Mouse (Mus musculus) cerebellum, postnatal 4 days (tissue): ENCODE measurements around the gene Fkbp9.

Experiments used
- DNase-seq, 2 experiments: peaks; one replicate each; pipeline ENCODE4 v3.0.0; 2022; ENCODE audit warnings: low spot score in 2 of 2, mixed read lengths in 1 of 2

Fkbp9 gene

DNA sequence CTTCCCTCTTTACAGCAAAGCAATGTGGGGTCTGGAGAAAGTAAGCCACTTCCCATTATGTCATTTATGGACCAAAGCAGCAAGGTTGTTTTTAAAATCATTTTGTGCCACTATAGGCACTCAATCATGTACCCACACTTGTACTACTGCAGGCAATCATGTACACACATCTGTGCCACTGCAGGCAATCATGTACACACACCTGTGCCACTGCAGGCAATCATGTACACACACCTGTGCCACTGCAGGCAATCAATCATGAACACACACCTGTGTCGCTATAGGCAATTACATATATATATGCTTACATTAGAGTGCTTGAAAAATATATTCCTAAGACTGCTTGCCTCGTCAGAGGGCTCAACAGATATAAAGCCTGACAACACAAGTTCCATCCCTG is 73.1 kb downstream of the Fkbp9 start:
- no peak for DNase-seq

- DNase-seq = no peak
Observed at GRCm38 (mm10) chr6:56905486-56905885, 73.6 kb downstream of the Fkbp9 start.

GRCm38 (mm10) chr6:56906121-56906846 is 74.4 kb downstream of the Fkbp9 start:
- no peak for DNase-seq

DNA sequence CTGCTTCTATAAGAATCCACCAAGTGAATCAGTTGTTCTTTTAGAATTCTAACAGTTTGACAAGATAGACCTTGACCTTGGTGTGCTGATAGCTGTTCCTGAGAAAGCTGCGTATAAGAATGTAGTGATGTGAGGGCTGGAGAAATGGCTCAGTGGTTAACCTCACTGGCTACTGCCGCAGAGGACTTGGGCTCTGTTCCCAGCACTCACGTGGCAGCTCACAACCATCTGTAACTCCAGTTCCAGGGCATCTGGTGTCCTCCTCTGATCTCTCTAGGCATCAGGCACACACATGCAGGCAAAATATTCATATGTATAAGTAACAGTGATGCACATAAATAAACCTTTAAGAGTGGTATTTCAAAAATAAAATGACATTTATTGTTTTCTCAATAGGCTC is 76.1 kb downstream of the Fkbp9 start:
- no peak for DNase-seq

- DNase-seq = no peak
Observed at GRCm38 (mm10) chr6:56908397-56908796, 76.5 kb downstream of the Fkbp9 start.

DNA sequence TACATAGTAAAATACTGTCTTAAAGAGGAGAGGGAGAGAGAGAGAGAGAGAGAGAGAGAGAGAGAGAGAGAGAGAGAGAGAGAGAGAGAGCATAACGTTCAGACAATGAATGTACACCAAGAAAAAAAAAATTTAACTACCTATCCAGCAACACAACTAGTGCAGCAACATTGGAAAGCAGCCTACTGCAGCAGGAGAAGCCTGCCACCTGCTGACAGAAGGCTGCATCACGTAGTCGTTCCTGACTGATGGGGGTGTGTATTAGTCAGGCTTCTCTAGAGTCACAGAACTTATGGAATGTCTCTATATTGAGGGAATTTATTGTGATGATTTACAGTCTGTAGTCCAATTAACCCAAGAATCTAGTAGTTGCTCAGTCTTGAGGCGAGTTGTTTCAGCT is 77.1 kb downstream of the Fkbp9 start:
- DNase-seq = peak in 1 of 2 experiments; percentile 29

DNA sequence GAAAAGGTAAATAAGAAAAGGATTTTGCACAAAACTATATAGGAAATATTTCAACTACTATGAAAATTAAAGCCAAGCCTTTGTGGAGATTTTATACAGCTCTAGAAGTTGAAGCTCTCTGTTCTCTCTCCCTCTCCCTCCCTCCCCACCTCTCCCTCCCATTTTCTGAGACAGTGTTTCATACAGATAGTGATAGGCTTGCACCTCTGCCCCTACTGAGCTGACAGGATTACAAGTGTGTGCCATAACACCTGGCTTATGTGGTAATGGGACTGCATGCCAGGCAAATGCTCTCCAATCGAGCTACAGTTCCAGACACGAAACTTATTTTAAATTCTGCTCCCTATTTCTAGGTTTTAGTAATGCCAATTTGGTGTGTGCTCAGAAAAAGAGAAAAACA is 79.1 kb downstream of the Fkbp9 start:
- DNase-seq = no peak

DNA sequence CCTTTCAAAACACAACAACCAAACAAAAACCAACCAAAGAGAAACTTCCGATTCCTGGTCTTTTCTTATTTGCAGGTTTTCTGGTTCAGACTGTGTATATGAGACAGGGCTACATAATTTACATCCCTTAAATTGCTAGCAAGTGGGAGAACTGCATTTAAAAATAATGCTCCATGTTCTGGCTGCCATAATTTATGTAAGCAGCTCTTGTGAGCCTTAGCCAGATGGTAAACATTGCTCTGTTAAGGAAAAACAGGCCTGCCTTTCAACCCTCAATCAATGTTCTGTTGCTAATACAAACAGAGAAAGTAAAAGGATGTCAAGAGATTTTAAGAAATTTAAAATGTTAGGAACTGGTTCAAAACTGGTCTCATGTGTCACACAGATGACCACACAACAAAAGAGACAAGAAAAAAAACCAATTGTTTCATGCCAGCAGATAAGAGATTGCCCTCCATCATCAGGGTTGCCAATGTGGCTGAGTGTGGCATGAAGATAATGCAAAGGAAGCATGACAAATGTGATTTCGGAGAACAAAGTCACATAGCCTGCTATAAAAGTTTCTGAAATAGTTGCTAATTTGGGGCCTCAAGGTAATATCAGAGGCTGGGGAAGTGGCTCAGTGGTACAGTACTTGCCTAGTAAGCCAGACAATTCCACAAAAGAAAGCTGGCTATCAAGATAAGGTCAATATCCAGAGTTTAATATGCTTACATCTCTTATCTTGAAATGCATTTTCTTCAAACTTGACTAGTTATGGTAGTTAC is 81.4 kb downstream of the Fkbp9 start:
- DNase-seq = no peak

DNA sequence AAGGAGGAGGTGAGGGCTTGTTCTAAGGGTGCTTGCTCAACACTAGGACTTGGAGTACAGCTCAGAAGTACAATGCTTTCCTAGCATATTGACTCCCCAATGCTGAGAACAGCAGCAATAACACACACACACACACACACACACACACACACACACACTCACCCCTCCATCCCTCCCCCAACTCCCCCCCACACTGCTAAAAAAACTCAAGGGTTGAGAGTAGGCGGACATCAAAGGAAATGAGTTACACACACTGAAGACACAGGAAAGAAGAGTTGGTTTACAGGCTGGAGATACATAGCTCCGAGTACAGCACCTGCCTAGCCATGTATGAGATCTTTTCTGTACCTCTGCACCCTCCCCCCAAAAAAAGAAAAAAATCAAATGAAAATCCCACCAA is 84.4 kb downstream of the Fkbp9 start:
- no peak for DNase-seq

GRCm38 (mm10) chr6:56917578-56918368 is 85.9 kb downstream of the Fkbp9 start:
- no peak for DNase-seq

- no peak for DNase-seq
Observed at GRCm38 (mm10) chr6:56919330-56920044, 87.6 kb downstream of the Fkbp9 start.

GRCm38 (mm10) chr6:56920222-56921092 is 88.6 kb downstream of the Fkbp9 start:
- no peak for DNase-seq

GRCm38 (mm10) chr6:56923331-56923725 is 91.5 kb downstream of the Fkbp9 start:
- DNase-seq = no peak

DNA sequence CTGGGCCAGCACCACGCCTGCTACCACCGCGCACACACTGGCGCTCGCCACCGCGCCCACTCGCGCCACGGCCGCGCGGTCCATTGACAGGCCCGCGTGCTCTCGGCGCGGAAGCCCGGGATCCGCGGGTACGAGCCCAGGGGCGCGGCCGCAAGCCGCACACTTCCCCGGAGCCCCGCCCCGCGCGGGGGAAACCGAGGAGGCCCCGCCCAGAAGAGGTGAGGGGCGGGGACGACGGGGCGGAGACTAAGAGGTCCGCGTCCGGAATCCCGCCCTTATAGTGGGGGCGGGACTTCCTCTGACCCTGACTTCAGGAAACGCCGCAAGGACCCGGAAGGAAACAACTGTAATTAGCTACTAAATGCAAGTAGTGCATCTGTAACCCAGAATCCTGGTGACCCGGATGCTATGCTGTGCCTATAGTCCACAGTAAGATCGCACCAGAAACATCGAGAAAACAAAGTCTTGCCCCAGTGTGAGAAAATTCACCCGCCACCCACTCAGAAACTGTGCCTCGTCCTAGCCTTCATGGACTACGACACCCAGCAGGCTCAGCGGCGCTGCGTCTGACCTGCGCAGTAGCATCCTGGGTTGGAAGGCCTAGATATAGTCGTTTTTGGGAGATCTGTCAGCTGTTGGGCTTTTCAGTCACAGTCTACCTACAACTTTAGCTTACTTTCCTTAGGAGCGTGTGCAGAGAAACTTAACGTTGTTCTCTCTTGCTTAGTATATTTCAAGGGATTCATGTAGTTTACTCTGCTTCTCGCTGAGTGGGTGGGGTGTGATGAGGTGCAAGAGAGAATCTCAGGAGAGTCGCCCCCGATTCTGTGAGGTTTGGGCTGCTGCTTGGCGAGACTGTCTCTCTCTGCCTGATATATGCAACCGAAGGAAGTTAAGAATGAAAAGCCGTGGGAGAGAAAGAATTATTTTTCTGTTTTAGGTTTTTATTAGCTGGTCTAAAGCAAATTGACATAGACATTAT is 92.2 kb downstream of the Fkbp9 start, which contains the start of the genes Nt5c3 and Vmn1r4:
TSS of gene Nt5c3 (minus strand) at position 207 of the 982 bp plus-strand sequence.
TSS of gene Vmn1r4 (plus strand) at position 290 of the 982 bp plus-strand sequence.
- peak; percentile 80 to 93 for DNase-seq
